ENCODE assay signal across 25 mouse cellular contexts in genomic region chr15:98866501-98866900, GRCm38 (mm10). TPM values are rescaled to one million over a fixed set of nuclear protein-coding genes. Genes with fewer than 3 reads are reported as not detected.
"Had no signal": no experiment of that assay in that cellular context is flagged by ENCODE, and none has a peak within 500 bp of the region (broad histone marks: within the 10 kb centered on the region; RNA-seq: fewer than 3 reads in every experiment).

No protein-coding gene starts in this region.

- DNase-seq: forebrain, postnatal 0 days; gastrocnemius, postnatal 14 days; gastrocnemius, postnatal 36 days; heart, postnatal 14 days; heart, postnatal 36 days; kidney, adult 2 months; kidney, adult 9 months; kidney, postnatal 14 days; kidney, postnatal 36 days; layer of hippocampus, adult 9-11 months; left cerebral cortex, postnatal 4 days; liver, embryonic 13.5 days had no signal

- H3K4me3 ChIP-seq: forebrain, embryonic 15.5 days; heart, adult 2 months; heart, embryonic 12.5 days; hindbrain, embryonic 12.5 days had no signal

- ATAC-seq: forebrain, embryonic 15.5 days; forebrain, postnatal 0 days; hindbrain, postnatal 0 days had no signal

- H3K27ac ChIP-seq: forebrain, embryonic 15.5 days; heart, adult 2 months; heart, embryonic 10.5 days; heart, embryonic 15.5 days; hindbrain, embryonic 12.5 days; hindbrain, embryonic 14.5 days; hindbrain, postnatal 0 days; kidney, embryonic 15.5 days; kidney, postnatal 0 days; limb, embryonic 13.5 days had no signal

- H3K4me2 ChIP-seq: hindbrain, embryonic 12.5 days had no signal

- H3K9ac ChIP-seq: forebrain, postnatal 0 days; heart, embryonic 15.5 days; hindbrain, embryonic 12.5 days; hindbrain, embryonic 14.5 days; kidney, embryonic 15.5 days; limb, embryonic 15.5 days had no signal

- H3K9me3 ChIP-seq: forebrain, embryonic 15.5 days; heart, embryonic 10.5 days; heart, embryonic 12.5 days; heart, embryonic 15.5 days; hindbrain, embryonic 12.5 days; kidney, embryonic 15.5 days; limb, embryonic 13.5 days; limb, embryonic 15.5 days; liver, embryonic 13.5 days had no signal

- H3K27me3 ChIP-seq: forebrain, embryonic 15.5 days; heart, embryonic 12.5 days; heart, embryonic 15.5 days; hindbrain, embryonic 12.5 days; kidney, embryonic 15.5 days; limb, embryonic 13.5 days; limb, embryonic 15.5 days; liver, embryonic 13.5 days had no signal

RNA-seq across cellular contexts. Expression of gene Dhh, which starts 31.8 kb away (rescaled TPM):
- total RNA-seq: hematopoietic stem cell, adult 5-6 weeks had no signal
